Mouse (Mus musculus): Measurements from ENCODE around the gene Gata2. TPM values are rescaled to one million over a fixed set of nuclear protein-coding genes. Genes with fewer than 3 reads are reported as not detected.

The Gata2 gene
- 2.1 and 3.0 TPM in 2 replicates for polyA plus RNA-seq (2012; rRNA removed)

DNA sequence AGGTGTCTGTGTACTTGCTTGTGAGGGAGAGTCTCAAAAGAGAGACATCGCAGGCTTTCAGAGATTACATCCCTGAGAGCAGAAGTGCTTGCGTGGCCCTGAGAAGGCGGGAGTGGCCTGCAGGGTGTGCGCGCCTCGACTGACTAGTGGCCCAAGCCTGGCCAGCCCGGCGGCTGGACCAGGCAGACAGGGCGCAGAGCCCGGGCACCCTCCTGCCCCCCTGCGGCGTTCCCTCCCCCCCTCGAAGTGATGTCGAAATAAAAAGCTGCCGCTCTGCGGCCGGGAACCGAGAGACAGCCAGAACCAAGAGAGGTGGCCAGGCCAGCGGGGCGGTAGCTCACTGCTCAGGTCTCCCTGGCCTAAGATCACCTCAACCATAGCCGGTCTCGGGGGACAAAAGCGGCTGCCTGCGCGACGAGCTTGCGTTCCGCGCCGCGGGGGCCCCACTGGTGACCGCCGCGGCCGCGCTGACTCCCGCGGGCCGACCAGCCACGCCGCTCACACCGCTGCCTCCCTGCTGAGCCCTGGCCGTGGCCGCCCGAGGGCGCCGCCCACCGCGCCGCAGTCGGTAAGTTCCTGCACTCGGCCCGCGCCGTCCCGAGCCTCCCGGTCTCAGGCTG is at the start of gene Gata2:
TSS of gene Gata2 (plus strand) at position 459 of the 620 bp plus-strand sequence.
- no peak for DNase-seq
- 6% methylated on average over 57 of the region's 57 CpGs for WGBS
- no peaks in the 10 kb centered on the region for H3K36me3 ChIP-seq (ENCODE audit: control insufficient read depth, insufficient read depth, low read length)

DNA sequence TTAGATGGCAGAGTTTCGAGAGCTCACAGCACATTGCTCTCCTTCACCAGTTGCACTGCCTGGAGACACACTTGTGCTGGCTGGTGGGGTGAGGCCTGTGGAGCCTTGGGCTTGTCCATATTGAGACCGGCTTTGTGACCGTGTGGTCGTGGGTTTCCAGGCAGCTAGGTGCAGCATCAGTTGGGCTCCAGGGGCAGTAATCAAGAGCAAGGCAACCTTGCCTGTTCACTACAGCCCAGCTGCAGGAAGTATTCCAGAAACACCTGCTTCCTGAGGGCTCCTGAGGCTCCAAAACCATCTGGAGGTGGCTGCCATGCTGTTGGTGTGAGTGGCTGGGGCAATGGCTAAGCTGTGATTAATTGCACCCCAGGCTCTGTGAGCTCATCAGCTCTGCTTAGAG is 47.9 kb upstream of the Gata2 start:
- 69% methylated on average over 4 of the region's 4 CpGs for WGBS
- no peak for DNase-seq
- TF ChIP-seq CTCF (IDR thresholded peaks at IDR 0.05; ENCODE audit: borderline replicate concordance, control insufficient read depth, extremely low read depth, insufficient read depth, low read length, poor library complexity) = no peak
- TF ChIP-seq POLR2A (IDR thresholded peaks at IDR 0.05; ENCODE audit: control insufficient read depth, extremely low read depth, insufficient read depth, low read length, poor library complexity) = no peak

More for the DNA sequence above, at the start of gene Gata2:
- Histone ChIP-seq H3K4me3 (ENCODE audit: control insufficient read depth, insufficient read depth, low read length) (no peak within 1 kb of the TSS), H3K4me1 (replicated peaks; ENCODE audit: control insufficient read depth, insufficient read depth, low read length) (no peaks in the 10 kb centered on the region; the same call in 1 of the 2 replicates), H3K27me3 (ENCODE audit: control insufficient read depth, insufficient read depth, low read length) (peaks cover 14% of the 10 kb centered on the region), H3K27ac (ENCODE audit: control insufficient read depth, insufficient read depth, low read length) (no peak within 1 kb of the TSS)
- TF ChIP-seq POLR2A (IDR thresholded peaks at IDR 0.05; ENCODE audit: control insufficient read depth, extremely low read depth, insufficient read depth, low read length, poor library complexity) = no peak
- no peak for TF ChIP-seq CTCF (IDR thresholded peaks at IDR 0.05; ENCODE audit: borderline replicate concordance, control insufficient read depth, extremely low read depth, insufficient read depth, low read length, poor library complexity)

DNA sequence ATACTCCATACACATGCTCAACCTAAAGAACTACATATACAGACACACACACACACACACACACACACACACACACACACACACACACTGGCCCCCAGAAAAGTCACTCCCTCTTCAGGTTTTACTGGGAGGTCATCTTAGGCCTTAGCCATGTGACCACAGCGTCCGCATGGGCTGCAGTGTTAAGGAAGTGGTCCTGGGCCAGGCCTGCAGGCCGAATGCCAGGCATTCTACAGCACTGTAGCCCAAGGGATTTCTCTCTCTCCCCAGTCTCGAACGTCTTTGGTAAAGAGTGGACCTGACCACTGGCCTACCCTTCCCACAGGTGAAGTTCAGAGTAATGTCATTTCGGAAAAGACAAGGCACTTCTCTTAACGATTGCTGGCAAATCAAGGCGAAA is 47.1 kb upstream of the Gata2 start:
- no peak for TF ChIP-seq CTCF (IDR thresholded peaks at IDR 0.05; ENCODE audit: borderline replicate concordance, control insufficient read depth, extremely low read depth, insufficient read depth, low read length, poor library complexity)
- TF ChIP-seq POLR2A (IDR thresholded peaks at IDR 0.05; ENCODE audit: control insufficient read depth, extremely low read depth, insufficient read depth, low read length, poor library complexity) = no peak
- DNase-seq = no peak
- Histone ChIP-seq H3K27me3 (ENCODE audit: control insufficient read depth, insufficient read depth, low read length) (no peaks in the 10 kb centered on the region; the same call in 1 of the 2 replicates), H3K36me3 (ENCODE audit: control insufficient read depth, insufficient read depth, low read length) (no peaks in the 10 kb centered on the region), H3K4me1 (replicated peaks; ENCODE audit: control insufficient read depth, insufficient read depth, low read length) (0 out of 2 replicates have a peak, but pooled peaks cover 5% of the 10 kb centered on the region), H3K4me3 (ENCODE audit: control insufficient read depth, insufficient read depth, low read length) (no peak overlapping the region), H3K27ac (ENCODE audit: control insufficient read depth, insufficient read depth, low read length) (no peak overlapping the region)
- 92% methylated on average over 8 of the region's 8 CpGs for WGBS

More for the DNA sequence above, 47.9 kb upstream of the Gata2 start:
- Histone ChIP-seq H3K27me3 (ENCODE audit: control insufficient read depth, insufficient read depth, low read length) (no peaks in the 10 kb centered on the region; the same call in 1 of the 2 replicates), H3K4me1 (replicated peaks; ENCODE audit: control insufficient read depth, insufficient read depth, low read length) (0 out of 2 replicates have a peak, but pooled peaks cover 5% of the 10 kb centered on the region), H3K4me3 (ENCODE audit: control insufficient read depth, insufficient read depth, low read length) (no peak overlapping the region), H3K36me3 (ENCODE audit: control insufficient read depth, insufficient read depth, low read length) (no peaks in the 10 kb centered on the region), H3K27ac (ENCODE audit: control insufficient read depth, insufficient read depth, low read length) (no peak overlapping the region)

DNA sequence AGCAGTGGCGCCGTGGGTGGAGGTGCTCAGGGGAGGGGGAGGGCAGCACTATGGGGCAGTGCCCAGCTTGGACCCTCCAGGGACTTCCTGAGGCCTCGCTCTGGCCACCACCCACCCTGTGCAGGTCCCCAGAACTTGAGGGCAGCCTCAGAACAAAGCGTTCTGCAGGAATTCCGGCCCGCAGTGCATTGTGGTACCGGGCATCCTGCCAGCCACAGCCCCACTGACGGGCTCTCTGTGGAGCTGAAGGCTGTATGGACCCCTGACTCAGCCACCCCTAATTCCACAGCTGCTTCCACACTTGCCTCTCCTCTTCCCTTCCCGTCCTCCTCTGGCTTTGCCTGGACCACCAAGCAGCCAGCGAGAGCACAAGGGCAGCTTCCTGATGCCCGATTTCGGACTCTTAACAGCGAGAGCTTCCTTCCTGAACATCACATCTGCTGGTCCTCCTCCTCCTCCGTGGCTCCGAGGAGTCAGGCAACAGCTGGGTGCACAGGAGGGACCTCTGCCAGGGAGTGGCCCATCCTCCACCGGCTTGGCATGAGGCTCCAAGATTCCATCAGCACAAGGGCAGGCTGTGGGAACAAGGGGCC is 46.2 kb upstream of the Gata2 start:
- DNase-seq = no peak
- TF ChIP-seq POLR2A (IDR thresholded peaks at IDR 0.05; ENCODE audit: control insufficient read depth, extremely low read depth, insufficient read depth, low read length, poor library complexity) (no peak), CTCF (IDR thresholded peaks at IDR 0.05; ENCODE audit: borderline replicate concordance, control insufficient read depth, extremely low read depth, insufficient read depth, low read length, poor library complexity) (no peak)
- 41% methylated on average over 16 of the region's 16 CpGs for WGBS
- 0 out of 2 replicates have a peak, but pooled peaks cover 5% of the 10 kb centered on the region for H3K4me1 ChIP-seq (replicated peaks; ENCODE audit: control insufficient read depth, insufficient read depth, low read length)
- H3K36me3 ChIP-seq (ENCODE audit: control insufficient read depth, insufficient read depth, low read length) = no peaks in the 10 kb centered on the region
- H3K27me3 ChIP-seq (ENCODE audit: control insufficient read depth, insufficient read depth, low read length) = no peaks in the 10 kb centered on the region
- H3K4me3 ChIP-seq (ENCODE audit: control insufficient read depth, insufficient read depth, low read length) = no peak overlapping the region
- H3K27ac ChIP-seq (ENCODE audit: control insufficient read depth, insufficient read depth, low read length) = no peak overlapping the region

DNA sequence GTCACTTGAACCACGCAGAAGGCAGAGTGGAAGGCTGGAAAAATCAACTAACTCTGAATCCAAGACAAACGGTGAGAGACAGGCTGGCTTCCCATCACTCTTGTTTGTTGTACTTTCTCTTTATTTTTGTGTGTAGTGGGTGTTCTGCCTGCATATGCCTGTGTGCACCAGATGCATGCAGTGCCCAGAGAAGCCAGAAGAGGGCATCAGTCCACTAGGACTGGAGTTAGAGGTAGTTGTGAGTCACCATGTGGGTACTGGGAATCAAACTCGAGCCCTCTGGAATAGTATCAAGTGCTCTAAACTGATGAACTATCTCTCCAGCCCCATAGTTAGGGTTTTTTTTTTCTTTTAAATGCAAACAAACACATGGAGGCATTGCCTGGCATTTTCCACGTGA is 42.4 kb upstream of the Gata2 start:
- 85% methylated on average over 4 of the region's 4 CpGs for WGBS
- H3K27me3 ChIP-seq (ENCODE audit: control insufficient read depth, insufficient read depth, low read length) = no peaks in the 10 kb centered on the region
- TF ChIP-seq CTCF (IDR thresholded peaks at IDR 0.05; ENCODE audit: borderline replicate concordance, control insufficient read depth, extremely low read depth, insufficient read depth, low read length, poor library complexity) (no peak), POLR2A (IDR thresholded peaks at IDR 0.05; ENCODE audit: control insufficient read depth, extremely low read depth, insufficient read depth, low read length, poor library complexity) (no peak)
- H3K4me3 ChIP-seq (ENCODE audit: control insufficient read depth, insufficient read depth, low read length) = no peak overlapping the region
- no peak for DNase-seq
- no peaks in the 10 kb centered on the region for H3K36me3 ChIP-seq (ENCODE audit: control insufficient read depth, insufficient read depth, low read length)
- 0 out of 2 replicates have a peak, but pooled peaks cover 5% of the 10 kb centered on the region for H3K4me1 ChIP-seq (replicated peaks; ENCODE audit: control insufficient read depth, insufficient read depth, low read length)
- H3K27ac ChIP-seq (ENCODE audit: control insufficient read depth, insufficient read depth, low read length) = no peak overlapping the region

DNA sequence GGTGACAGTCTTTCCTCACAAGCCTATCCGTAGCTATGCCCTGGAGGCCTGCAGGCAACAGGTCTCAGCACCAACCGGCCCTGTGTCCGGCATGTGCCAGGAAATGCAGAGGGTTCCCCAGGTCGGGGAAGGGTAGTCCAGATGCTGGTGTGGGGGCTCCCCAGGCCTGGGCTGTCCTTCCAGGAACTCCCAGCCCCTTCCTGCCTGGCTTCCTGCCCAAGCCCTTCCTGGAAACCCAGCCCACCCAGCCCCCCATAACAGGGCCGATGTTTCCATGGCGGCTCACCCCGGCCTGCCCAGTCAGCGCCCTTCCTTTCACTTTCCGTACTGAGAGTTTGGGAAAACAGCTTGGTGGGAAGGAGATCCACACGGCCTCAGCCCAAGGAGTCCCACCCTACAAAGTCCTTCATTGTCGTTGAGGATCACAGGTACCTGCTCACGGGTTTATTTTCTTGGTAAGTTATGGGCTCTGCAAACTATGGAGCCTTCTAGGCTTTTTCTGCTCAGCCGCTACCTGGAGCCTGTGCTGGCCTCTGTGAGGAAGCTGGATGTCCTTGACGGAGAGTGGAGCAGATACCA is 41.5 kb upstream of the Gata2 start:
- TF ChIP-seq POLR2A (IDR thresholded peaks at IDR 0.05; ENCODE audit: control insufficient read depth, extremely low read depth, insufficient read depth, low read length, poor library complexity) (no peak), CTCF (IDR thresholded peaks at IDR 0.05; ENCODE audit: borderline replicate concordance, control insufficient read depth, extremely low read depth, insufficient read depth, low read length, poor library complexity) (no peak)
- no peaks in the 10 kb centered on the region for H3K36me3 ChIP-seq (ENCODE audit: control insufficient read depth, insufficient read depth, low read length)
- H3K27me3 ChIP-seq (ENCODE audit: control insufficient read depth, insufficient read depth, low read length) = no peaks in the 10 kb centered on the region
- H3K4me1 ChIP-seq (replicated peaks; ENCODE audit: control insufficient read depth, insufficient read depth, low read length) = 0 out of 2 replicates have a peak, but pooled peaks cover 5% of the 10 kb centered on the region
- DNase-seq = no peak
- H3K27ac ChIP-seq (ENCODE audit: control insufficient read depth, insufficient read depth, low read length) = no peak overlapping the region
- no peak overlapping the region for H3K4me3 ChIP-seq (ENCODE audit: control insufficient read depth, insufficient read depth, low read length)
- WGBS = 77% methylated on average over 14 of the region's 14 CpGs
